Mouse (Mus musculus): ENCODE measurements around the gene Vmn1r142.
"Not testable (repeated sequence)": the region's sequence is repeated elsewhere in the genome, so short reads cannot be mapped to it uniquely, and the experiment has no call there.

Gene Vmn1r142

GRCm38 (mm10) chr7:22163935-22164334 is at the start of gene Vmn1r142:
TSS of gene Vmn1r142 (minus strand) at chr7:22164035.
- DNase-seq (ENCODE audit: low read depth in 1 of 2, low spot score in 2 of 2) = not testable (repeated sequence)

- not testable (repeated sequence) for DNase-seq (ENCODE audit: low read depth in 1 of 2, low spot score in 2 of 2)
Measured at GRCm38 (mm10) chr7:22201164-22201563, 37.3 kb upstream of the Vmn1r142 start, which contains the start of gene Gm8653. TSS of gene Gm8653 (minus strand) at chr7:22201264.

GRCm38 (mm10) chr7:22189077-22189476 is 25.2 kb upstream of the Vmn1r142 start, which contains the start of gene Vmn1r143:
TSS of gene Vmn1r143 (plus strand) at chr7:22189377.
- DNase-seq (ENCODE audit: low read depth in 1 of 2, low spot score in 2 of 2) = not testable (repeated sequence)

- not testable (repeated sequence) for DNase-seq (ENCODE audit: low read depth in 1 of 2, low spot score in 2 of 2)
Measured at GRCm38 (mm10) chr7:22134641-22135040, 29.2 kb downstream of the Vmn1r142 start, which contains the start of gene Gm10666. TSS of gene Gm10666 (minus strand) at chr7:22134741.

GRCm38 (mm10) chr7:22118145-22118544 is 45.7 kb downstream of the Vmn1r142 start, which contains the start of gene Gm16451:
TSS of gene Gm16451 (minus strand) at chr7:22118245.
- not testable (repeated sequence) for DNase-seq (ENCODE audit: low read depth in 1 of 2, low spot score in 2 of 2)

All from monocyte, adult 2 months (primary cell).